Mouse (Mus musculus): ENCODE results near the gene Spats1. TPM values are rescaled to one million over a fixed set of nuclear protein-coding genes. Genes with fewer than 3 reads are reported as not detected.
A peak's percentile ranks its signal among the peaks of the same experiment; 100 is the strongest.

Gene Spats1
- total and polyA plus RNA-seq, 3 experiments: 2.5 to 2.7 (median 2.5) TPM

GRCm38 (mm10) chr17:45434262-45434590 is 41.0 kb downstream of the Spats1 start:
- Histone ChIP-seq H3K9me3 (replicated peaks; ENCODE audit: low read length) (no peaks in the 10 kb centered on the region), H3K79me2 (replicated peaks; ENCODE audit: control insufficient read depth, extremely low read depth, insufficient read depth, poor library complexity, severe bottlenecking) (peaks cover 32% of the 10 kb centered on the region), H3K36me3 (replicated peaks in 1 of 2; ENCODE audit: control insufficient read depth in 1 of 2, insufficient read depth in 1 of 2, low read length in 1 of 2) (peaks cover 0 to 7% of the 10 kb centered on the region in 2 experiments), H3K27me3 (replicated peaks) (no peaks in the 10 kb centered on the region), H3K27ac (ENCODE audit: insufficient read depth, low read depth) (no peak overlapping the region), H3K4me3 (replicated peaks in 1 of 3; ENCODE audit: low read depth in 2 of 3, low read length in 2 of 3, poor library complexity in 1 of 3) (peak overlapping the region; percentile 72 to 95 (median 87)), H3K4me1 (ENCODE audit: control insufficient read depth in 1 of 2, insufficient read depth in 2 of 2) (peaks cover 3 to 27% of the 10 kb centered on the region in 2 experiments), H3K4me2 (ENCODE audit: insufficient read depth, low read depth, poor library complexity, severe bottlenecking) (peak overlapping the region; percentile 94), H3K9ac (ENCODE audit: insufficient read depth, low read depth) (peak overlapping the region; percentile 77)
- DNase-seq (ENCODE audit: extremely low read depth): no peak
- TF ChIP-seq USF2 (conservative IDR thresholded peaks at IDR 0.05; ENCODE audit: low read depth, low read length) (no peak), CHD1 (IDR thresholded peaks at IDR 0.05; ENCODE audit: low read depth, low read length) (0 out of 2 replicates have a peak, but pooled peaks have one; percentile 41), GABPA (IDR thresholded peaks at IDR 0.05; ENCODE audit: insufficient replicate concordance, low read depth, low read length) (no peak), CTCF (conservative IDR thresholded peaks at IDR 0.05 in 1 of 2, IDR thresholded peaks at IDR 0.05 in 1 of 2; ENCODE audit: low read depth in 2 of 2, low read length in 2 of 2) (no peak)
- dilution Hi-C loops (cut with MboI; ENCODE audit: extremely low pct_ligation_motif_present, extremely low pct_unique_long_range_greater_than_20kb, low sequenced_read_pairs): no loop called here
- in situ Hi-C loops (cut with MboI; ENCODE audit: low pct_ligation_motif_present, low pct_unique_long_range_greater_than_20kb, low sequenced_read_pairs): no loop called here

- H3K4me2 ChIP-seq (ENCODE audit: insufficient read depth, low read depth, poor library complexity, severe bottlenecking): peak within 1 kb of the TSS; percentile 97
- peak within 1 kb of the TSS; percentile 72 to 95 (median 87) for H3K4me3 ChIP-seq (replicated peaks in 1 of 3; ENCODE audit: low read depth in 2 of 3, low read length in 2 of 3, poor library complexity in 1 of 3)
- H3K27ac ChIP-seq (ENCODE audit: insufficient read depth, low read depth): peak within 1 kb of the TSS; percentile 87
- H3K9me3 ChIP-seq (replicated peaks; ENCODE audit: low read length): no peaks in the 10 kb centered on the region
- H3K36me3 ChIP-seq (replicated peaks in 1 of 2; ENCODE audit: control insufficient read depth in 1 of 2, insufficient read depth in 1 of 2, low read length in 1 of 2): peaks cover 0 to 7% of the 10 kb centered on the region in 2 experiments
- H3K79me2 ChIP-seq (replicated peaks; ENCODE audit: control insufficient read depth, extremely low read depth, insufficient read depth, poor library complexity, severe bottlenecking): peaks cover 36% of the 10 kb centered on the region
- dilution Hi-C loops (cut with MboI; ENCODE audit: extremely low pct_ligation_motif_present, extremely low pct_unique_long_range_greater_than_20kb, low sequenced_read_pairs): no loop called here
- H3K4me1 ChIP-seq (ENCODE audit: control insufficient read depth in 1 of 2, insufficient read depth in 2 of 2): peaks cover 3 to 27% of the 10 kb centered on the region in 2 experiments
- peak within 1 kb of the TSS; percentile 77 for H3K9ac ChIP-seq (ENCODE audit: insufficient read depth, low read depth)
- DNase-seq (ENCODE audit: extremely low read depth): peak; percentile 99
- in situ Hi-C loops (cut with MboI; ENCODE audit: low pct_ligation_motif_present, low pct_unique_long_range_greater_than_20kb, low sequenced_read_pairs): no loop called here
- H3K27me3 ChIP-seq (replicated peaks): no peaks in the 10 kb centered on the region
- TF ChIP-seq KAT2A (IDR thresholded peaks at IDR 0.05; ENCODE audit: insufficient replicate concordance, low read length) (peak; percentile 49; the same call in 1 of the 2 replicates), CHD2 (IDR thresholded peaks at IDR 0.05; ENCODE audit: low read length) (peak; percentile 99), POLR2A (IDR thresholded peaks at IDR 0.05; ENCODE audit: low read depth, low read length) (peak; percentile 99), ZNF384 (IDR thresholded peaks at IDR 0.05; ENCODE audit: low read depth, low read length) (no peak), BHLHE40 (IDR thresholded peaks at IDR 0.05; ENCODE audit: low read depth, low read length) (peak; percentile 71), MEF2A (IDR thresholded peaks at IDR 0.05; ENCODE audit: borderline replicate concordance, low read depth, low read length) (no peak), MXI1 (IDR thresholded peaks at IDR 0.05; ENCODE audit: low read depth, low read length) (no peak), ZC3H11A (IDR thresholded peaks at IDR 0.05; ENCODE audit: low read depth, low read length) (no peak), MAX (IDR thresholded peaks at IDR 0.05; ENCODE audit: low read length) (no peak), GABPA (IDR thresholded peaks at IDR 0.05; ENCODE audit: insufficient replicate concordance, low read depth, low read length) (no peak), MYC (IDR thresholded peaks at IDR 0.05; ENCODE audit: low read depth, low read length) (no peak), JUND (conservative IDR thresholded peaks at IDR 0.05; ENCODE audit: low read depth, low read length) (no peak), PAX5 (IDR thresholded peaks at IDR 0.05; ENCODE audit: low read length) (no peak), SIN3A (IDR thresholded peaks at IDR 0.05; ENCODE audit: low read length) (peak; percentile 40), SMC3 (IDR thresholded peaks at IDR 0.05; ENCODE audit: low read depth, low read length) (no peak), CHD1 (IDR thresholded peaks at IDR 0.05; ENCODE audit: low read depth, low read length) (no peak), IRF4 (IDR thresholded peaks at IDR 0.05; ENCODE audit: low read depth, low read length) (0 out of 2 replicates have a peak, but pooled peaks have one; percentile 17), MAFK (IDR thresholded peaks at IDR 0.05; ENCODE audit: insufficient replicate concordance, low read length) (no peak), ZKSCAN1 (IDR thresholded peaks at IDR 0.05; ENCODE audit: borderline replicate concordance, low read depth, low read length) (no peak), HCFC1 (IDR thresholded peaks at IDR 0.05; ENCODE audit: low read depth, low read length) (peak; percentile 73), USF2 (conservative IDR thresholded peaks at IDR 0.05; ENCODE audit: low read depth, low read length) (no peak; the same call in 1 of the 2 replicates), ELF1 (IDR thresholded peaks at IDR 0.05; ENCODE audit: low read depth, low read length) (peak; percentile 80), CTCF (conservative IDR thresholded peaks at IDR 0.05 in 1 of 2, IDR thresholded peaks at IDR 0.05 in 1 of 2; ENCODE audit: low read depth in 2 of 2, low read length in 2 of 2) (no peak), UBTF (IDR thresholded peaks at IDR 0.05; ENCODE audit: low read depth, low read length) (no peak), USF1 (IDR thresholded peaks at IDR 0.05; ENCODE audit: low read depth, low read length) (no peak), JUN (IDR thresholded peaks at IDR 0.05; ENCODE audit: insufficient read depth, low read depth, low read length) (no peak), MAZ (IDR thresholded peaks at IDR 0.05; ENCODE audit: low read depth, low read length) (no peak), NRF1 (IDR thresholded peaks at IDR 0.05; ENCODE audit: low read depth, low read length) (peak; percentile 90), NELFE (IDR thresholded peaks at IDR 0.05; ENCODE audit: low read depth, low read length) (peak; percentile 97), ZMIZ1 (IDR thresholded peaks at IDR 0.05; ENCODE audit: low read depth, low read length) (no peak)
Observed at GRCm38 (mm10) chr17:45433419-45434261, 41.6 kb downstream of the Spats1 start, which contains the start of gene Cdc5l. Cdc5l (minus strand) TSS chr17:45433737.

Data from CH12.LX (cell line).